8 mouse cellular contexts compared by ENCODE assay signal in genomic region chr10:84577071-84577727, GRCm38 (mm10). TPM values are rescaled to one million over a fixed set of nuclear protein-coding genes. Genes with fewer than 3 reads are reported as not detected.
DNase-seq lines count a peak whose midpoint lies in the region; ATAC-seq and TF ChIP-seq lines count a peak whose summit lies in the region.

No protein-coding gene starts in this region.

- peaks cover 16% of the 10 kb centered on the region for H3K27me3 ChIP-seq in forebrain, embryonic 10.5 days (ENCODE audit: poor library complexity, severe bottlenecking)
- H3K27me3 ChIP-seq in heart, embryonic 14.5 days (ENCODE audit: control insufficient read depth, insufficient read depth, low read length): no peaks in the 10 kb centered on the region
- no peaks in the 10 kb centered on the region for H3K27me3 ChIP-seq in liver, embryonic 14.5 days (ENCODE audit: control insufficient read depth, insufficient read depth, low read length)
- H3K27me3 ChIP-seq in stomach, embryonic 15.5 days (replicated peaks): no peaks in the 10 kb centered on the region

- H3K4me3 ChIP-seq in brown adipose tissue, adult 24 weeks (ENCODE audit: insufficient read depth, low read depth, low read length): peak overlapping the region; percentile 99
- peak overlapping the region; percentile 89 for H3K4me3 ChIP-seq in forebrain, embryonic 10.5 days
- H3K4me3 ChIP-seq in heart, embryonic 14.5 days (ENCODE audit: control insufficient read depth in 1 of 2, insufficient read depth in 1 of 2, low read depth in 1 of 2, low read length in 2 of 2): peak overlapping the region; percentile 92 to 98
- peak overlapping the region; percentile 74 to 95 for H3K4me3 ChIP-seq in liver, embryonic 14.5 days (ENCODE audit: insufficient read depth in 1 of 2, low read depth in 2 of 2, low read length in 2 of 2)
- peak overlapping the region; percentile 91 for H3K4me3 ChIP-seq in stomach, embryonic 15.5 days (replicated peaks)

- TF ChIP-seq CTCF in liver, embryonic 14.5 days (IDR thresholded peaks at IDR 0.05; ENCODE audit: low read depth): no peak

- H3K4me1 ChIP-seq in brown adipose tissue, adult 24 weeks (ENCODE audit: control insufficient read depth, insufficient read depth, insufficient read length, low read length): peaks cover 21% of the 10 kb centered on the region
- peaks cover 17% of the 10 kb centered on the region for H3K4me1 ChIP-seq in forebrain, embryonic 10.5 days
- H3K4me1 ChIP-seq in heart, embryonic 14.5 days (ENCODE audit: control insufficient read depth in 2 of 2, insufficient read depth in 2 of 2, low read length in 2 of 2): peaks cover 10 to 33% of the 10 kb centered on the region in 2 experiments
- peaks cover 25 to 36% of the 10 kb centered on the region in 2 experiments for H3K4me1 ChIP-seq in liver, embryonic 14.5 days (replicated peaks; ENCODE audit: control insufficient read depth in 2 of 2, insufficient read depth in 2 of 2, low read length in 1 of 2)
- H3K4me1 ChIP-seq in stomach, embryonic 15.5 days: 0 out of 2 replicates have a peak, but pooled peaks cover 9% of the 10 kb centered on the region

- H3K36me3 ChIP-seq in forebrain, embryonic 10.5 days (replicated peaks): no peaks in the 10 kb centered on the region
- no peaks in the 10 kb centered on the region for H3K36me3 ChIP-seq in heart, embryonic 14.5 days (ENCODE audit: control insufficient read depth, insufficient read depth, low read length)
- no peaks in the 10 kb centered on the region for H3K36me3 ChIP-seq in liver, embryonic 14.5 days (replicated peaks; ENCODE audit: control insufficient read depth, insufficient read depth, low read depth)
- H3K36me3 ChIP-seq in stomach, embryonic 15.5 days: no peaks in the 10 kb centered on the region

- DNase-seq in CD4-positive, CD25-positive, alpha-beta regulatory T cell, adult 2 months (ENCODE audit: low read depth, low spot score): peak; percentile 88
- peak; percentile 47 for DNase-seq in forebrain, embryonic 10.5 days (ENCODE audit: extremely low spot score, low spot score)
- DNase-seq in kidney, postnatal 25 days: peak; percentile 90 to 93
- peak in 2 of 3 experiments; percentile 30 to 33 for DNase-seq in liver, embryonic 14.5 days (ENCODE audit: low read depth in 3 of 3, low spot score in 3 of 3)
- peak; percentile 61 for DNase-seq in neural tube, embryonic 10.5 days (ENCODE audit: extremely low spot score, low spot score)

- no peak for TF ChIP-seq EP300 in liver, embryonic 14.5 days (IDR thresholded peaks at IDR 0.05; ENCODE audit: low read depth)

- H3K9ac ChIP-seq in heart, embryonic 14.5 days (ENCODE audit: low read length): peak overlapping the region; percentile 82
- H3K9ac ChIP-seq in liver, embryonic 14.5 days (replicated peaks): peak overlapping the region; percentile 85
- peak overlapping the region; percentile 56; the same call in 1 of the 2 replicates for H3K9ac ChIP-seq in stomach, embryonic 15.5 days

- peak overlapping the region; percentile 97 for H3K27ac ChIP-seq in brown adipose tissue, adult 24 weeks (replicated peaks; ENCODE audit: low read depth, low read length)
- H3K27ac ChIP-seq in forebrain, embryonic 10.5 days: peak overlapping the region; percentile 93
- H3K27ac ChIP-seq in heart, embryonic 14.5 days (replicated peaks in 1 of 2; ENCODE audit: control insufficient read depth in 1 of 2, insufficient read depth in 1 of 2, low read depth in 2 of 2, low read length in 2 of 2): peak overlapping the region; percentile 69 to 92
- H3K27ac ChIP-seq in liver, embryonic 14.5 days: peak overlapping the region; percentile 94
- H3K27ac ChIP-seq in stomach, embryonic 15.5 days: peak overlapping the region; percentile 77; the same call in 1 of the 2 replicates

- peak overlapping the region; percentile 88 for H3K4me2 ChIP-seq in heart, embryonic 14.5 days (ENCODE audit: low read length)
- peak overlapping the region; percentile 99 for H3K4me2 ChIP-seq in liver, embryonic 14.5 days (ENCODE audit: low read depth)
- H3K4me2 ChIP-seq in stomach, embryonic 15.5 days: peak overlapping the region; percentile 89

- H3K9me3 ChIP-seq in forebrain, embryonic 10.5 days: no peaks in the 10 kb centered on the region
- no peaks in the 10 kb centered on the region for H3K9me3 ChIP-seq in heart, embryonic 14.5 days (ENCODE audit: control insufficient read depth, low read length)
- H3K9me3 ChIP-seq in liver, embryonic 14.5 days (ENCODE audit: control insufficient read depth, low read length): no peaks in the 10 kb centered on the region
- H3K9me3 ChIP-seq in stomach, embryonic 15.5 days: no peaks in the 10 kb centered on the region

- 6% methylated on average over 38 of the region's 38 CpGs for WGBS in forebrain, embryonic 10.5 days
- 3% methylated on average over 38 of the region's 38 CpGs for WGBS in heart, embryonic 14.5 days
- WGBS in liver, embryonic 14.5 days (ENCODE audit: insufficient replicate concordance): 1% methylated on average over 38 of the region's 38 CpGs
- WGBS in stomach, embryonic 15.5 days: under 1% methylated on average over 35 of the region's 38 CpGs

- ATAC-seq in heart, embryonic 14.5 days (ENCODE audit: insufficient number of reproducible peaks, insufficient read depth, low FRiP score, low read depth): peak; percentile 37
- ATAC-seq in liver, embryonic 14.5 days (ENCODE audit: insufficient read depth): no peak
- ATAC-seq in stomach, embryonic 15.5 days (ENCODE audit: insufficient read depth, low FRiP score, low read depth): peak; percentile 9; the same call in 1 of the 2 replicates

RNA-seq across cellular contexts. Expression of gene Tcp11l2, which starts 0.8 kb away (rescaled TPM):
- 8.9 and 11.0 TPM in 2 replicates for polyA plus RNA-seq in brown adipose tissue, adult 24 weeks (2012; ENCODE audit: insufficient read depth, insufficient read length, missing spikeins)
- 2.0 and 2.6 TPM in 2 replicates for polyA plus RNA-seq in forebrain, embryonic 10.5 days (2016; fragmentation: Nextera tagmentation; extraction: Ambion mirVana)
- 36.2 and 36.6 TPM in 2 replicates for polyA plus RNA-seq in heart, embryonic 14.5 days (2014; fragmentation: Nextera tagmentation; extraction: Ambion mirVana)
- 28.8 and 31.4 TPM in 2 replicates for polyA plus RNA-seq in liver, embryonic 14.5 days (2012; rRNA removed)
- 38.1 and 44.2 TPM in 2 replicates for polyA plus RNA-seq in liver, embryonic 14.5 days (2014; fragmentation: Nextera tagmentation; extraction: Ambion mirVana)
- 16.0 and 19.7 TPM in 2 replicates for polyA plus RNA-seq in stomach, embryonic 15.5 days (2015; fragmentation: Nextera tagmentation; extraction: Ambion mirVana)

RNA-seq across cellular contexts. Expression of gene Ckap4, which starts 43.3 kb away (rescaled TPM):
- 2.9 TPM in 2 replicates for polyA plus RNA-seq in brown adipose tissue, adult 24 weeks (2012; ENCODE audit: insufficient read depth, insufficient read length, missing spikeins)
- polyA plus RNA-seq in forebrain, embryonic 10.5 days (2016; fragmentation: Nextera tagmentation; extraction: Ambion mirVana): 50.5 and 50.7 TPM in 2 replicates
- polyA plus RNA-seq in heart, embryonic 14.5 days (2014; fragmentation: Nextera tagmentation; extraction: Ambion mirVana): 106 and 116 TPM in 2 replicates
- 3.5 and 5.8 TPM in 2 replicates for polyA plus RNA-seq in liver, embryonic 14.5 days (2012; rRNA removed)
- 8.2 and 8.6 TPM in 2 replicates for polyA plus RNA-seq in liver, embryonic 14.5 days (2014; fragmentation: Nextera tagmentation; extraction: Ambion mirVana)
- polyA plus RNA-seq in stomach, embryonic 15.5 days (2015; fragmentation: Nextera tagmentation; extraction: Ambion mirVana): 81.8 and 89.3 TPM in 2 replicates

RNA-seq across cellular contexts. Expression of gene Polr3b, which starts 44.9 kb away (rescaled TPM):
- 6.6 and 8.2 TPM in 2 replicates for polyA plus RNA-seq in brown adipose tissue, adult 24 weeks (2012; ENCODE audit: insufficient read depth, insufficient read length, missing spikeins)
- polyA plus RNA-seq in forebrain, embryonic 10.5 days (2016; fragmentation: Nextera tagmentation; extraction: Ambion mirVana): 17.6 and 18.2 TPM in 2 replicates
- 12.4 and 12.9 TPM in 2 replicates for polyA plus RNA-seq in heart, embryonic 14.5 days (2014; fragmentation: Nextera tagmentation; extraction: Ambion mirVana)
- polyA plus RNA-seq in liver, embryonic 14.5 days (2012; rRNA removed): 2.2 and 3.7 TPM in 2 replicates
- polyA plus RNA-seq in liver, embryonic 14.5 days (2014; fragmentation: Nextera tagmentation; extraction: Ambion mirVana): 5.8 and 6.5 TPM in 2 replicates
- polyA plus RNA-seq in stomach, embryonic 15.5 days (2015; fragmentation: Nextera tagmentation; extraction: Ambion mirVana): 10.8 and 12.6 TPM in 2 replicates

Comparison
In these comparisons a context has a peak if more than half of its experiments do, and no peak if none do; other contexts are left out.
1. DNase-seq: peak in every context shown above with its lines; median percentile 92 in kidney, postnatal 25 days; 88 in CD4-positive, CD25-positive, alpha-beta regulatory T cell, adult 2 months; 61 in neural tube, embryonic 10.5 days; 47 in forebrain, embryonic 10.5 days; 32 in liver, embryonic 14.5 days.